Mouse (Mus musculus): Measurements from ENCODE around the gene Phf13.

Phf13 gene

GRCm38 (mm10) chr4:151957584-151958315 is 38.3 kb downstream of the Phf13 start:
- DNase-seq (ENCODE audit: extremely low read depth, insufficient read length, low spot score), result no peak

GRCm38 (mm10) chr4:151955791-151956190 is 40.3 kb downstream of the Phf13 start:
- DNase-seq (ENCODE audit: extremely low read depth, insufficient read length, low spot score), result no peak

DNA sequence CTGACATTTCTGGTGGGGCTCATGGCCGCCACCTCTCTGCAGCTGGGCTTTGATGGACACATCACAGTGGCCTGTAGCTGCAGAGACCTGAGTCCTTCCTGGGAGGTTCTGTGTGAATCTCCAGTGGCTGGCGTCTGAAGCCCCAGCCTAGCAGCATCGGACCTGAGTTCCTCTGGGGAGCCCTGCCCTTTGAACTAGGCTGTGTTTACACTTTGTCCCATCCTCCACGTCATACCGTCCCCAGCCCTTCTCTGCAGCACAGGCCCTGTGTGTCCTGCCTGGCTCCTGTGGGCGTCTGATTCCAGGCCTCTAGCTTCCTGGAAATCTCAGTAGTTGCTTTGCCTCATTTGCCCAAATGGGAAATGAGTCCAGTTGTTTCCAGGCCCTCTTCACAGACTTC is 42.8 kb downstream of the Phf13 start:
- no peak for DNase-seq (ENCODE audit: extremely low read depth, insufficient read length, low spot score)

GRCm38 (mm10) chr4:151948497-151949471 is 47.3 kb downstream of the Phf13 start:
- DNase-seq (ENCODE audit: extremely low read depth, insufficient read length, low spot score), result no peak

GRCm38 (mm10) chr4:151946211-151946610 is 49.8 kb downstream of the Phf13 start:
- no peak for DNase-seq (ENCODE audit: extremely low read depth, insufficient read length, low spot score)
